8 mouse cellular contexts compared by ENCODE assay signal in genomic region chr2:52958535-52959290, GRCm38 (mm10).
A peak's percentile ranks its signal among the peaks of the same experiment; 100 is the strongest.
DNase-seq lines count a peak whose midpoint lies in the region; ATAC-seq and TF ChIP-seq lines count a peak whose summit lies in the region.

No protein-coding gene starts in this region.

- ATAC-seq in intestine, embryonic 16.5 days: peak; percentile 80
- ATAC-seq in liver, embryonic 12.5 days: no peak
- ATAC-seq in neural tube, embryonic 13.5 days (ENCODE audit: low read depth): peak; percentile 71
- ATAC-seq in erythroid progenitor cell, adult 5-6 weeks (replicated peaks; ENCODE audit: low FRiP score, poor library complexity, severe bottlenecking): no peak

- H3K27me3 ChIP-seq in intestine, embryonic 16.5 days (replicated peaks; ENCODE audit: control insufficient read depth, insufficient read depth, low read length): no peaks in the 10 kb centered on the region
- H3K27me3 ChIP-seq in liver, embryonic 12.5 days (replicated peaks): no peaks in the 10 kb centered on the region
- H3K27me3 ChIP-seq in neural tube, embryonic 13.5 days: no peaks in the 10 kb centered on the region

- intact Hi-C loops in left cerebral cortex, adult 2 months (cut with DNase I): no loop called here

- no peak overlapping the region for H3K4me3 ChIP-seq in left cerebral cortex, adult 2 months
- peak overlapping the region; percentile 13; the same call in 1 of the 2 replicates for H3K4me3 ChIP-seq in intestine, embryonic 16.5 days (ENCODE audit: low read length)
- no peak overlapping the region for H3K4me3 ChIP-seq in liver, embryonic 12.5 days
- H3K4me3 ChIP-seq in neural tube, embryonic 13.5 days: peak overlapping the region; percentile 16

- no peak overlapping the region for H3K9ac ChIP-seq in intestine, embryonic 16.5 days (ENCODE audit: low read depth, low read length)
- no peak overlapping the region for H3K9ac ChIP-seq in liver, embryonic 12.5 days
- peak overlapping the region; percentile 57 for H3K9ac ChIP-seq in neural tube, embryonic 13.5 days

- H3K4me2 ChIP-seq in intestine, embryonic 16.5 days (ENCODE audit: low read depth, low read length): peak overlapping the region; percentile 39
- peak overlapping the region; percentile 6; the same call in 1 of the 2 replicates for H3K4me2 ChIP-seq in liver, embryonic 12.5 days
- peak overlapping the region; percentile 52 for H3K4me2 ChIP-seq in neural tube, embryonic 13.5 days

- H3K36me3 ChIP-seq in intestine, embryonic 16.5 days (ENCODE audit: control insufficient read depth, insufficient read depth, low read length): no peaks in the 10 kb centered on the region
- no peaks in the 10 kb centered on the region for H3K36me3 ChIP-seq in liver, embryonic 12.5 days
- no peaks in the 10 kb centered on the region for H3K36me3 ChIP-seq in neural tube, embryonic 13.5 days

- DNase-seq in left cerebral cortex, adult 2 months (ENCODE audit: extremely low spot score in 1 of 2, low spot score in 2 of 2): peak; percentile 38 to 48
- no peak for DNase-seq in left cerebral cortex, adult 11 months (ENCODE audit: low spot score)
- peak; percentile 66 for DNase-seq in embryo, embryonic 10.5 days (ENCODE audit: low spot score)
- DNase-seq in heart, adult 11 months: peak; percentile 98

- peak overlapping the region; percentile 51 for H3K27ac ChIP-seq in left cerebral cortex, adult 2 months
- peak overlapping the region; percentile 29 for H3K27ac ChIP-seq in intestine, embryonic 16.5 days (ENCODE audit: low read length)
- no peak overlapping the region for H3K27ac ChIP-seq in liver, embryonic 12.5 days
- H3K27ac ChIP-seq in neural tube, embryonic 13.5 days (replicated peaks): peak overlapping the region; percentile 80

- 10% methylated on average over 15 of the region's 15 CpGs for WGBS in intestine, embryonic 16.5 days
- WGBS in liver, embryonic 12.5 days (ENCODE audit: insufficient replicate concordance): 13% methylated on average over 15 of the region's 15 CpGs
- 4% methylated on average over 15 of the region's 15 CpGs for WGBS in neural tube, embryonic 13.5 days

- H3K4me1 ChIP-seq in intestine, embryonic 16.5 days (ENCODE audit: control insufficient read depth, insufficient read depth, low read length): peaks cover 26% of the 10 kb centered on the region
- H3K4me1 ChIP-seq in liver, embryonic 12.5 days: no peaks in the 10 kb centered on the region
- peaks cover 50% of the 10 kb centered on the region for H3K4me1 ChIP-seq in neural tube, embryonic 13.5 days (replicated peaks)

- TF ChIP-seq CTCF in left cerebral cortex, adult 2 months (IDR thresholded peaks at IDR 0.05): no peak

- no peaks in the 10 kb centered on the region for H3K9me3 ChIP-seq in intestine, embryonic 16.5 days (ENCODE audit: control insufficient read depth, low read length)
- H3K9me3 ChIP-seq in liver, embryonic 12.5 days (replicated peaks): no peaks in the 10 kb centered on the region
- H3K9me3 ChIP-seq in neural tube, embryonic 13.5 days: no peaks in the 10 kb centered on the region

Comparison
In these comparisons a context has a peak if more than half of its experiments do, and no peak if none do; other contexts are left out.
1. H3K4me3 ChIP-seq: peak in intestine, embryonic 16.5 days (single experiment) and neural tube, embryonic 13.5 days (single experiment); none in left cerebral cortex, adult 2 months (single experiment) and liver, embryonic 12.5 days (single experiment).
2. ATAC-seq: peak in intestine, embryonic 16.5 days (single experiment) and neural tube, embryonic 13.5 days (single experiment); none in liver, embryonic 12.5 days (single experiment) and erythroid progenitor cell, adult 5-6 weeks (single experiment).
3. Peak in every context shown above with its lines, with median percentiles within 50 percentile points of each other: H3K4me2 ChIP-seq.